Mouse (Mus musculus): Measurements from ENCODE around the gene Lilr4b.

GRCm38 (mm10) chr10:51435684-51436083, 44.7 kb upstream of the Lilr4b start:
- TF ChIP-seq POLR2A (IDR thresholded peaks at IDR 0.05; ENCODE audit: low read depth, low read length), result no peak
- TF ChIP-seq CTCF (IDR thresholded peaks at IDR 0.05; ENCODE audit: extremely low read depth, insufficient read length, insufficient replicate concordance, low read depth, low read length), result no peak

All from small intestine, adult 2 months (tissue).